Mouse (Mus musculus) intestine, postnatal 0 days (tissue): ENCODE results near the gene Arhgef17. TPM values are rescaled to one million over a fixed set of nuclear protein-coding genes. Genes with fewer than 3 reads are reported as not detected.

Experiments used
- ATAC-seq: fragments of 200-750 bp; cut with Nextera tagmentation; 2 replicates; pipeline ENCODE4 v1.8.0; 2017; ENCODE audit warnings: mild to moderate bottlenecking, moderate TSS enrichment, moderate library complexity
- H3K27ac ChIP-seq: fragments of 300-500 bp; sonication (generic); 2 replicates; pipeline ENCODE4 v1.5.1; 2014; ENCODE audit warnings: mild to moderate bottlenecking, low read depth, low read length, moderate library complexity
- H3K27me3 ChIP-seq: fragments of 300-500 bp; sonication (generic); replicated peaks from 2 replicates; pipeline ENCODE4 v1.6.1; 2014; ENCODE audit warnings: low read length, mixed read lengths; ENCODE audit not compliant: control insufficient read depth, insufficient read depth
- H3K36me3 ChIP-seq: fragments of 300-500 bp; sonication (generic); 2 replicates; pipeline ENCODE4 v1.6.1; 2014; ENCODE audit warnings: mild to moderate bottlenecking, moderate library complexity; ENCODE audit not compliant: control insufficient read depth, insufficient read depth
- H3K4me1 ChIP-seq: fragments of 300-500 bp; sonication (generic); replicated peaks from 2 replicates; pipeline ENCODE4 v1.6.1; 2014; ENCODE audit warnings: antibody characterized with exemption, low read length, mixed read lengths; ENCODE audit not compliant: control insufficient read depth, insufficient read depth
- H3K4me2 ChIP-seq: fragments of 300-500 bp; sonication (generic); replicated peaks from 2 replicates; pipeline ENCODE4 v1.6.1; 2014; ENCODE audit warnings: low read depth, mild to moderate bottlenecking, moderate library complexity
- H3K4me3 ChIP-seq: fragments of 300-500 bp; sonication (generic); 2 replicates; pipeline ENCODE4 v1.5.1; 2014; ENCODE audit warnings: low read depth, low read length
- H3K9ac ChIP-seq: fragments of 300-500 bp; sonication (generic); 2 replicates; pipeline ENCODE4 v1.6.1; 2014; ENCODE audit warnings: mild to moderate bottlenecking, low read depth, low read length
- H3K9me3 ChIP-seq: fragments of 300-500 bp; sonication (generic); 2 replicates; pipeline ENCODE4 v1.6.1; 2016; ENCODE audit warnings: mixed run types; ENCODE audit not compliant: control insufficient read depth
- CTCF ChIP-seq: sonication (generic); IDR thresholded peaks from 2 replicates; pipeline ENCODE4 v1.5.1; 2016; ENCODE audit warnings: low read depth, mild to moderate bottlenecking, control low read depth, antibody characterized with exemption, moderate library complexity
- WGBS: fragments of 180-500 bp; shearing (Covaris S2); extraction: QIAGEN DNeasy Blood & Tissue Kit; methylation state at CpG from one replicate; pipeline ENCODE4 v1.1.7; 2014; 5-methylcytosine and 5-hydroxymethylcytosine counted together
- polyA plus RNA-seq: library from polyadenylated mRNA; unstranded; fragments of >200 nt; fragmentation: Nextera tagmentation; extraction: Ambion mirVana; gene quantifications from 2 replicates; pipeline ENCODE4 v1.2.1, GENCODE M21; 2015

Arhgef17 gene
- polyA plus RNA-seq, 1 experiment from 2014 or later: 2.5 TPM

GRCm38 (mm10) chr7:100845412-100845811 lies 86.5 kb downstream of the Arhgef17 start:
- H3K4me3 ChIP-seq: no peak overlapping the region
- H3K4me2 ChIP-seq: no peak overlapping the region
- TF ChIP-seq CTCF: no peak
- ATAC-seq: peak; percentile 83
- H3K27me3 ChIP-seq: no peaks in the 10 kb centered on the region
- H3K9me3 ChIP-seq: no peaks in the 10 kb centered on the region
- no peaks in the 10 kb centered on the region; the same call in 1 of the 2 replicates for H3K4me1 ChIP-seq
- H3K36me3 ChIP-seq: no peaks in the 10 kb centered on the region; the same call in 1 of the 2 replicates
- WGBS: 3% methylated on average over 1 of the region's 1 CpGs
- H3K27ac ChIP-seq: peak overlapping the region; percentile 50; the same call in 1 of the 2 replicates
- no peak overlapping the region for H3K9ac ChIP-seq

GRCm38 (mm10) chr7:100845026-100845400 lies 86.9 kb downstream of the Arhgef17 start:
- ATAC-seq: no peak
- no peaks in the 10 kb centered on the region for H3K9me3 ChIP-seq
- no peak overlapping the region for H3K4me2 ChIP-seq
- no peaks in the 10 kb centered on the region for H3K27me3 ChIP-seq
- no peaks in the 10 kb centered on the region; the same call in 1 of the 2 replicates for H3K36me3 ChIP-seq
- no peak for TF ChIP-seq CTCF
- peak overlapping the region; percentile 50 for H3K27ac ChIP-seq
- no peak overlapping the region for H3K4me3 ChIP-seq
- no peak overlapping the region for H3K9ac ChIP-seq
- H3K4me1 ChIP-seq: no peaks in the 10 kb centered on the region; the same call in 1 of the 2 replicates

- H3K9me3 ChIP-seq: no peaks in the 10 kb centered on the region
- no peak overlapping the region for H3K4me2 ChIP-seq
- no peak overlapping the region for H3K27ac ChIP-seq
- H3K4me3 ChIP-seq: no peak overlapping the region
- no peaks in the 10 kb centered on the region for H3K27me3 ChIP-seq
- no peaks in the 10 kb centered on the region; the same call in 1 of the 2 replicates for H3K36me3 ChIP-seq
- 65% methylated on average over 2 of the region's 2 CpGs for WGBS
- H3K4me1 ChIP-seq: no peaks in the 10 kb centered on the region; the same call in 1 of the 2 replicates
- no peak overlapping the region for H3K9ac ChIP-seq
- no peak for TF ChIP-seq CTCF
- no peak for ATAC-seq
Measured at GRCm38 (mm10) chr7:100844385-100845025, 87.4 kb downstream of the Arhgef17 start.

GRCm38 (mm10) chr7:100843866-100844265 lies 88.0 kb downstream of the Arhgef17 start:
- no peak for TF ChIP-seq CTCF
- Histone ChIP-seq H3K9ac (no peak overlapping the region), H3K4me3 (no peak overlapping the region), H3K27me3 (no peaks in the 10 kb centered on the region), H3K36me3 (no peaks in the 10 kb centered on the region), H3K4me1 (no peaks in the 10 kb centered on the region; the same call in 1 of the 2 replicates), H3K4me2 (no peak overlapping the region), H3K27ac (no peak overlapping the region), H3K9me3 (no peaks in the 10 kb centered on the region)
- WGBS: 86% methylated on average over 2 of the region's 2 CpGs
- ATAC-seq: no peak

GRCm38 (mm10) chr7:100842175-100842574 lies 89.7 kb downstream of the Arhgef17 start:
- Histone ChIP-seq H3K4me1 (no peaks in the 10 kb centered on the region; the same call in 1 of the 2 replicates), H3K27ac (no peak overlapping the region), H3K27me3 (no peaks in the 10 kb centered on the region), H3K9ac (no peak overlapping the region), H3K9me3 (no peaks in the 10 kb centered on the region), H3K4me3 (no peak overlapping the region), H3K36me3 (no peaks in the 10 kb centered on the region), H3K4me2 (no peak overlapping the region)
- ATAC-seq: no peak
- 85% methylated on average over 5 of the region's 5 CpGs for WGBS
- TF ChIP-seq CTCF: no peak

- no peak overlapping the region for H3K4me2 ChIP-seq
- no peak overlapping the region for H3K4me3 ChIP-seq
- H3K36me3 ChIP-seq: peaks cover 4% of the 10 kb centered on the region
- no peak for TF ChIP-seq CTCF
- no peak overlapping the region for H3K27ac ChIP-seq
- no peak for ATAC-seq
- H3K27me3 ChIP-seq: no peaks in the 10 kb centered on the region
- H3K9ac ChIP-seq: no peak overlapping the region
- no peaks in the 10 kb centered on the region for H3K9me3 ChIP-seq
- no peaks in the 10 kb centered on the region; the same call in 1 of the 2 replicates for H3K4me1 ChIP-seq
- 95% methylated on average over 6 of the region's 6 CpGs for WGBS
Measured at GRCm38 (mm10) chr7:100841608-100842007, 90.3 kb downstream of the Arhgef17 start.
